Mouse (Mus musculus): ENCODE data around the gene Bves. TPM values are rescaled to one million over a fixed set of nuclear protein-coding genes. Genes with fewer than 3 reads are reported as not detected.
"Not testable (repeated sequence)": the region's sequence is repeated elsewhere in the genome, so short reads cannot be mapped to it uniquely, and the experiment has no call there.

Bves gene
- polyA plus RNA-seq (2012; rRNA removed) = 0.18 and 0.70 TPM in 2 replicates

DNA sequence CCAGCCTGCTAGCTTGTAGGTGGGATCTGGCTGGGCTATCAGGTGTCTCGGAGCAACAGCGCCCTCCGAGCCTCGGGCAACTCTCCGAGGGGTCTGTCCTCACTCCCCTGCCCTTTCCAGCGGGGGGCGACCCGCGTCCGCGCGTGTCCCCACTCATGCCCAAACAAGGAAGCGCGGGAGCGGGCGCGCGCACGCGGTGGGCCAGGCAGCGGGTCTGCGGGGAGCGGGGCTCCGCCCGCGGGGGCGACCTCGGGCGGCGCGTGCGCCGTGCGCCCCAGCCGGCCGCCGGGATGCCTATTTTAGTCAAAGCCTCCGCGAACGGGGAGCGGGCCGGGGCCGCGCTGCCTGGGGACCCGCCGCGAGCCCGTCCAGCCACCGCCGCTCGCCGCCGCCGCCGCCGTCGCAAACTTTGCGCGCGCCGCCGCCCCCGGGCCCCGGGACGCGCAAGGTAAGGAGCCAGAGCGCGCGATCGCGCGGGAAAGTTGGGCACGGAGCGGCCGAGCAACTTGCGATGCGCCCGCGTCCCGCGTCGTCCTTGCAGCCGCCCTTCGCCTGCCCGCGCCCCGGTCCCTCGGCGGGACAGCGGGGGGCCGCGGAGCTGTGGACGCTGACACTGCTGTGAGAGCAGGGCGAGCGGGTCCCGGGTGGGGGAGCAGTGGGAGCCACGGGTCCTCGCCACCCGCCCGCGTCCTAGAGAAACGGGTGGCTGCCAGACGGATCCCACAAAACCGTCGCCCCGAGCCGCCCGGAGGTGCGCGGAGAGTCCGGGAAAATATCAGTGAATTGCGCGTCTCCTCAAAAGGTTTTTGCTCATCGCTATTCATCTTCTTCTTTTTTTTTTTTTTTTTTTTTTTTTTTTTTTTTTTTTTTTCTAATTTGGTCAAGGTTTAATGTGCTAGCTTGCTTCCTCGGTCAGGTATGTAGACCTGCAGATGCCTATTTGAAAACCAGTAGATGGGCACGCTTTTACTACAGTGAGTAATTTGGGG lies at the start of gene Bves:
Gene Bves, plus strand, starts transcription at position 339 of the 989 bp plus-strand sequence.
- Histone ChIP-seq H3K4me3 (ENCODE audit: control insufficient read depth, insufficient read depth, low read length) (no peak within 1 kb of the TSS; the same call in 1 of the 2 replicates), H3K27me3 (ENCODE audit: control insufficient read depth, insufficient read depth, low read length) (0 out of 2 replicates have a peak, but pooled peaks cover 8% of the 10 kb centered on the region), H3K36me3 (ENCODE audit: control insufficient read depth, insufficient read depth, low read length) (no peaks in the 10 kb centered on the region), H3K27ac (ENCODE audit: control insufficient read depth, insufficient read depth, low read length) (no peak within 1 kb of the TSS), H3K4me1 (replicated peaks; ENCODE audit: control insufficient read depth, insufficient read depth, low read length) (no peaks in the 10 kb centered on the region; the same call in 1 of the 2 replicates)
- TF ChIP-seq CTCF (IDR thresholded peaks at IDR 0.05; ENCODE audit: borderline replicate concordance, control insufficient read depth, extremely low read depth, insufficient read depth, low read length, poor library complexity) (no peak), POLR2A (IDR thresholded peaks at IDR 0.05; ENCODE audit: control insufficient read depth, extremely low read depth, insufficient read depth, low read length, poor library complexity) (no peak)
- peak; percentile 3 for DNase-seq
- 3% methylated on average over 116 of the region's 116 CpGs for WGBS

DNA sequence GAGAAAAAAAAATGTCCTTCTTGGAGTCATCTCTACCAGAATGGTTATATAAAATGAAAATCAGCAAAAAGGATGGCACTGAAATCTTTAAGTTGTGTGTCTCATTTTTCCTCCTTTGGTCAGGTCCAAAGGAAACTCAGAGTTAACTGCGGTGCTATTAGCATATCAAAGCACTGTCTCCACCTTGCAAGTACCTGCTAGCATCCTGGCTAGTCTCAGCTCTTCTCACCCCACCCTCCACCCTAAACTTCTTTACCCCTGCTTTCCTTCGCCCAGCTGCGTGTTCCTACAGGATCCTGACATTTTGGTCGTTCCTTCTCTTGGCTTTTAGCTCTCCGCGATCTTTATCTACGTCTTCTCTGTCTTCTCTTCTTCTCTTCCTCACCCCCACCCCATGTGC lies 47.2 kb upstream of the Bves start:
- 63% methylated on average over 7 of the region's 7 CpGs for WGBS
- no peaks in the 10 kb centered on the region for H3K36me3 ChIP-seq (ENCODE audit: control insufficient read depth, insufficient read depth, low read length)
- H3K4me1 ChIP-seq (replicated peaks; ENCODE audit: control insufficient read depth, insufficient read depth, low read length) = no peaks in the 10 kb centered on the region
- peaks cover 9% of the 10 kb centered on the region for H3K27me3 ChIP-seq (ENCODE audit: control insufficient read depth, insufficient read depth, low read length)
- DNase-seq = no peak
- no peak overlapping the region for H3K4me3 ChIP-seq (ENCODE audit: control insufficient read depth, insufficient read depth, low read length)
- no peak overlapping the region for H3K27ac ChIP-seq (ENCODE audit: control insufficient read depth, insufficient read depth, low read length)
- TF ChIP-seq CTCF (IDR thresholded peaks at IDR 0.05; ENCODE audit: borderline replicate concordance, control insufficient read depth, extremely low read depth, insufficient read depth, low read length, poor library complexity) = no peak
- TF ChIP-seq POLR2A (IDR thresholded peaks at IDR 0.05; ENCODE audit: control insufficient read depth, extremely low read depth, insufficient read depth, low read length, poor library complexity) = no peak

DNA sequence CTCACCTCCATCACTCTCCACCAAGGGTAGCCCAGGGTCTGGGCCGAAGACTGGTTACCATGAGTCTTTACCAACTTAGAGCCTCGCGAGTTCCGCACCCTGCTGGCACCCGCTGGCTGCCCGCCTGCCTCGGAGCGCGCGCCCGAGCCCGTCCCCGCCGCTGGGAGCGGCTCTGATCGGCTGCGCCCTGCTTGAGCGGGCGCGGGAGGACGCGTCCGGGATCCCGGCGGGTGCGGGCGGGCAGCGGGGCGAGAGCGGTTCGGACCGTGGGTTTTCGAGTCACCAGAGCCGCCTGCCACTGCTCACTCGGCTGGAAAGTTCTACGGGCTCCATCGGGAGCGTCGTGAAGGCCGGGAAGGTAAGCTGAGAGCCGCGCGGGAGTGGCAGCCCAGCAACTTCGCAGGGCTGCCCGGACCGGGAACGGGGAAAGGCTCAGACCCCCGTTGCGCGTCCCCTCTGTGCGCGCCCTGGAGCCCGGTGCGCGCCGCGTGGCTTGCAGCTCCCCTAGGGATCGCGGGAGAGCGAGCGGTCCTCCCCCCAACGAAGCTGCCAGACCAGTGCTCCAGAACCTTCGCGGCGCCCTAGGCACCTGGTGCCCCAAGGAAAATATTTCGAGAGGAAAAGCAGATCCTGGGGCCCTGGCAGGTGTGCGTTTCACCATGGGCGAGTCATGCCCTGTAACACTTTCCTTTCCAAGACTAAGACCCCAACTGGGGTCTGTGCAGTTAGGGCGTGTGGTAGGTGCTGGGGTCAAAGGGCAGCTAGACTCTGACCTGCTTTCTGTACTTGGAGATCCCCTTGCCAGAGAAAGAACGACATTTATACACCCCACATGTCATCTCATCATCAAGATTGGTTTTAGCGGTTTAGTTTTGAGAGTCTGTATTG lies 46.1 kb upstream of the Bves start:
- no peaks in the 10 kb centered on the region for H3K36me3 ChIP-seq (ENCODE audit: control insufficient read depth, insufficient read depth, low read length)
- TF ChIP-seq CTCF (IDR thresholded peaks at IDR 0.05; ENCODE audit: borderline replicate concordance, control insufficient read depth, extremely low read depth, insufficient read depth, low read length, poor library complexity) = no peak
- TF ChIP-seq POLR2A (IDR thresholded peaks at IDR 0.05; ENCODE audit: control insufficient read depth, extremely low read depth, insufficient read depth, low read length, poor library complexity) = no peak
- H3K4me3 ChIP-seq (ENCODE audit: control insufficient read depth, insufficient read depth, low read length) = no peak overlapping the region
- 5% methylated on average over 71 of the region's 71 CpGs for WGBS
- no peak for DNase-seq
- H3K27me3 ChIP-seq (ENCODE audit: control insufficient read depth, insufficient read depth, low read length) = peaks cover 9% of the 10 kb centered on the region
- no peak overlapping the region for H3K27ac ChIP-seq (ENCODE audit: control insufficient read depth, insufficient read depth, low read length)
- H3K4me1 ChIP-seq (replicated peaks; ENCODE audit: control insufficient read depth, insufficient read depth, low read length) = no peaks in the 10 kb centered on the region

DNA sequence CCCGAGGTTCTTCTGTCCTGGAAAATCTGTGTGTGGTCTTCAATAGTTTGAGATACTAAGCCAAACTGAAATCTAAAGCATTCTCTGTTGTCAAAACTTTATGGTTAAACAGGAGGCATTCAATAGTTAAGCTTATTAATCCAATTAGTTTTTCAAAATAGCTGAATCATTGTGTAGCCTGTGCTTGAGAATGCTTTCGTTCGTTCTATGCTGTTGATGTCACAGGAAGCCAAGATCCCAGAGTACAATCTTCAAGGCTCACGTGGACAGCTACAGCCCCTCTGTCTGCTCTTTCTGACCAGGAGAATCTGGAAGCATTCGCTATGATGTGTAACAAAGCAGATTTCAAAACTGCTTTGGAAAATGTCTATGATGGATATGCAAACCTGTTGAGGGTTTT lies 45.0 kb upstream of the Bves start:
- no peaks in the 10 kb centered on the region for H3K36me3 ChIP-seq (ENCODE audit: control insufficient read depth, insufficient read depth, low read length)
- TF ChIP-seq POLR2A (IDR thresholded peaks at IDR 0.05; ENCODE audit: control insufficient read depth, extremely low read depth, insufficient read depth, low read length, poor library complexity) (no peak), CTCF (IDR thresholded peaks at IDR 0.05; ENCODE audit: borderline replicate concordance, control insufficient read depth, extremely low read depth, insufficient read depth, low read length, poor library complexity) (no peak)
- peaks cover 9% of the 10 kb centered on the region for H3K27me3 ChIP-seq (ENCODE audit: control insufficient read depth, insufficient read depth, low read length)
- DNase-seq = no peak
- no peak overlapping the region for H3K27ac ChIP-seq (ENCODE audit: control insufficient read depth, insufficient read depth, low read length)
- WGBS = 74% methylated on average over 5 of the region's 5 CpGs
- no peak overlapping the region for H3K4me3 ChIP-seq (ENCODE audit: control insufficient read depth, insufficient read depth, low read length)
- no peaks in the 10 kb centered on the region for H3K4me1 ChIP-seq (replicated peaks; ENCODE audit: control insufficient read depth, insufficient read depth, low read length)

- WGBS = 80% methylated on average over 4 of the region's 4 CpGs
- DNase-seq; H3K4me1 ChIP-seq (replicated peaks; ENCODE audit: control insufficient read depth, insufficient read depth, low read length); H3K27ac ChIP-seq (ENCODE audit: control insufficient read depth, insufficient read depth, low read length); H3K36me3 ChIP-seq (ENCODE audit: control insufficient read depth, insufficient read depth, low read length); H3K4me3 ChIP-seq (ENCODE audit: control insufficient read depth, insufficient read depth, low read length); H3K27me3 ChIP-seq (ENCODE audit: control insufficient read depth, insufficient read depth, low read length): not testable (repeated sequence)
Measured at GRCm38 (mm10) chr10:45292159-45292558, 43.4 kb upstream of the Bves start.

DNA sequence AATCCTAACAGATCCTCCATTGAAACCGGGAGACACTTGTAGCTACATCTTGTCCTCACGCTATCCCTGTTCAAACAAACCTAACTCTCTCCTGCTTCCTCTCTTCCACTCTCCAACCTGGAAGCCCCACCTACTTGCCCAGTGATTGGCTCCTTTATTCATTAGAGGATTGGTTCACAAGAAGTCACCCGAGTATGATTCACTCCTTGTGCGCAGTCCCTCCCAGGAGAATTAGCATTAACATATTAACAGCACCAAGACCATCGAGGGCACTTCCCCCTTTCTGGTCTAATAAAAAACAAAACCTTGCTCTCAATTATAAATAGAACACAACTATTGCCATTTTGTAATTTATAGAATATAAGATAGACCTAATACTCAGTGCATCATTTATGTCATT lies 40.5 kb upstream of the Bves start:
- H3K27me3 ChIP-seq (ENCODE audit: control insufficient read depth, insufficient read depth, low read length) = no peaks in the 10 kb centered on the region
- WGBS = 83% methylated on average over 5 of the region's 5 CpGs
- no peaks in the 10 kb centered on the region for H3K36me3 ChIP-seq (ENCODE audit: control insufficient read depth, insufficient read depth, low read length)
- no peak for TF ChIP-seq CTCF (IDR thresholded peaks at IDR 0.05; ENCODE audit: borderline replicate concordance, control insufficient read depth, extremely low read depth, insufficient read depth, low read length, poor library complexity)
- no peak for TF ChIP-seq POLR2A (IDR thresholded peaks at IDR 0.05; ENCODE audit: control insufficient read depth, extremely low read depth, insufficient read depth, low read length, poor library complexity)
- no peaks in the 10 kb centered on the region for H3K4me1 ChIP-seq (replicated peaks; ENCODE audit: control insufficient read depth, insufficient read depth, low read length)
- H3K27ac ChIP-seq (ENCODE audit: control insufficient read depth, insufficient read depth, low read length) = no peak overlapping the region
- no peak for DNase-seq
- H3K4me3 ChIP-seq (ENCODE audit: control insufficient read depth, insufficient read depth, low read length) = no peak overlapping the region
